Mouse (Mus musculus): Measurements from ENCODE around the gene Ggt6. TPM values are rescaled to one million over a fixed set of nuclear protein-coding genes. Genes with fewer than 3 reads are reported as not detected.

Gene Ggt6
- polyA plus RNA-seq, 1 experiment = 7.0 TPM

- WGBS = 78% methylated on average over 8 of the region's 8 CpGs
- Histone ChIP-seq H3K4me3 (replicated peaks; ENCODE audit: extremely low read depth, low read depth, low read length) (no peak overlapping the region), H3K4me1 (ENCODE audit: control insufficient read depth, insufficient read depth, low read length) (no peaks in the 10 kb centered on the region)
- TF ChIP-seq POLR2A (IDR thresholded peaks at IDR 0.05; ENCODE audit: borderline replicate concordance, extremely low read depth, low read depth, low read length) (no peak), CTCF (IDR thresholded peaks at IDR 0.05; ENCODE audit: insufficient read depth, low read length) (no peak)
- no peak for DNase-seq
Observed at GRCm38 (mm10) chr11:72447475-72447874, 12.1 kb downstream of the Ggt6 start.

- WGBS = 84% methylated on average over 3 of the region's 3 CpGs
- H3K4me1 ChIP-seq (ENCODE audit: control insufficient read depth, insufficient read depth, low read length) = no peaks in the 10 kb centered on the region
- TF ChIP-seq POLR2A (IDR thresholded peaks at IDR 0.05; ENCODE audit: borderline replicate concordance, extremely low read depth, low read depth, low read length) = no peak
- no peak for TF ChIP-seq CTCF (IDR thresholded peaks at IDR 0.05; ENCODE audit: insufficient read depth, low read length)
Observed at GRCm38 (mm10) chr11:72452140-72452665, 16.9 kb downstream of the Ggt6 start.

GRCm38 (mm10) chr11:72453105-72453953 is 18.0 kb downstream of the Ggt6 start:
- Histone ChIP-seq H3K4me3 (replicated peaks; ENCODE audit: extremely low read depth, low read depth, low read length) (no peak overlapping the region), H3K4me1 (ENCODE audit: control insufficient read depth, insufficient read depth, low read length) (peaks cover 4% of the 10 kb centered on the region)
- 54% methylated on average over 15 of the region's 15 CpGs for WGBS
- no peak for DNase-seq
- TF ChIP-seq POLR2A (IDR thresholded peaks at IDR 0.05; ENCODE audit: borderline replicate concordance, extremely low read depth, low read depth, low read length) = no peak
- no peak for TF ChIP-seq CTCF (IDR thresholded peaks at IDR 0.05; ENCODE audit: insufficient read depth, low read length)

More at GRCm38 (mm10) chr11:72452140-72452665, 16.9 kb downstream of the Ggt6 start:
- DNase-seq = no peak
- H3K4me3 ChIP-seq (replicated peaks; ENCODE audit: extremely low read depth, low read depth, low read length) = no peak overlapping the region

GRCm38 (mm10) chr11:72455694-72456093 is 20.4 kb downstream of the Ggt6 start:
- peaks cover 10% of the 10 kb centered on the region for H3K4me1 ChIP-seq (ENCODE audit: control insufficient read depth, insufficient read depth, low read length)
- 54% methylated on average over 5 of the region's 5 CpGs for WGBS

GRCm38 (mm10) chr11:72457995-72458496 is 22.7 kb downstream of the Ggt6 start:
- H3K4me3 ChIP-seq (replicated peaks; ENCODE audit: extremely low read depth, low read depth, low read length) = no peak overlapping the region
- WGBS = 38% methylated on average over 12 of the region's 12 CpGs
- peaks cover 18% of the 10 kb centered on the region for H3K4me1 ChIP-seq (ENCODE audit: control insufficient read depth, insufficient read depth, low read length)
- no peak for TF ChIP-seq POLR2A (IDR thresholded peaks at IDR 0.05; ENCODE audit: borderline replicate concordance, extremely low read depth, low read depth, low read length)
- TF ChIP-seq CTCF (IDR thresholded peaks at IDR 0.05; ENCODE audit: insufficient read depth, low read length) = no peak
- peak; percentile 35 for DNase-seq

More at GRCm38 (mm10) chr11:72455694-72456093, 20.4 kb downstream of the Ggt6 start:
- TF ChIP-seq CTCF (IDR thresholded peaks at IDR 0.05; ENCODE audit: insufficient read depth, low read length) = no peak
- no peak for TF ChIP-seq POLR2A (IDR thresholded peaks at IDR 0.05; ENCODE audit: borderline replicate concordance, extremely low read depth, low read depth, low read length)
- no peak for DNase-seq
- no peak overlapping the region for H3K4me3 ChIP-seq (replicated peaks; ENCODE audit: extremely low read depth, low read depth, low read length)

- no peak for TF ChIP-seq CTCF (IDR thresholded peaks at IDR 0.05; ENCODE audit: insufficient read depth, low read length)
- TF ChIP-seq POLR2A (IDR thresholded peaks at IDR 0.05; ENCODE audit: borderline replicate concordance, extremely low read depth, low read depth, low read length) = no peak
- no peak overlapping the region for H3K4me3 ChIP-seq (replicated peaks; ENCODE audit: extremely low read depth, low read depth, low read length)
- WGBS = 58% methylated on average over 3 of the region's 3 CpGs
- no peak for DNase-seq
- peaks cover 18% of the 10 kb centered on the region for H3K4me1 ChIP-seq (ENCODE audit: control insufficient read depth, insufficient read depth, low read length)
Observed at GRCm38 (mm10) chr11:72458502-72458901, 23.2 kb downstream of the Ggt6 start.

- TF ChIP-seq POLR2A (IDR thresholded peaks at IDR 0.05; ENCODE audit: borderline replicate concordance, extremely low read depth, low read depth, low read length) (no peak), CTCF (IDR thresholded peaks at IDR 0.05; ENCODE audit: insufficient read depth, low read length) (no peak)
- WGBS = 23% methylated on average over 5 of the region's 5 CpGs
- peaks cover 38% of the 10 kb centered on the region for H3K4me1 ChIP-seq (ENCODE audit: control insufficient read depth, insufficient read depth, low read length)
- H3K4me3 ChIP-seq (replicated peaks; ENCODE audit: extremely low read depth, low read depth, low read length) = no peak overlapping the region
- DNase-seq = no peak
Observed at GRCm38 (mm10) chr11:72461500-72461981, 26.2 kb downstream of the Ggt6 start.

GRCm38 (mm10) chr11:72464821-72465220 is 29.5 kb downstream of the Ggt6 start:
- 58% methylated on average over 3 of the region's 3 CpGs for WGBS
- DNase-seq = no peak
- no peak for TF ChIP-seq CTCF (IDR thresholded peaks at IDR 0.05; ENCODE audit: insufficient read depth, low read length)
- TF ChIP-seq POLR2A (IDR thresholded peaks at IDR 0.05; ENCODE audit: borderline replicate concordance, extremely low read depth, low read depth, low read length) = no peak
- Histone ChIP-seq H3K4me1 (ENCODE audit: control insufficient read depth, insufficient read depth, low read length) (peaks cover 56% of the 10 kb centered on the region), H3K4me3 (replicated peaks; ENCODE audit: extremely low read depth, low read depth, low read length) (no peak overlapping the region)

- no peak for DNase-seq
- no peak overlapping the region for H3K4me3 ChIP-seq (replicated peaks; ENCODE audit: extremely low read depth, low read depth, low read length)
- H3K4me1 ChIP-seq (ENCODE audit: control insufficient read depth, insufficient read depth, low read length) = peaks cover 64% of the 10 kb centered on the region
- TF ChIP-seq POLR2A (IDR thresholded peaks at IDR 0.05; ENCODE audit: borderline replicate concordance, extremely low read depth, low read depth, low read length) = no peak
- TF ChIP-seq CTCF (IDR thresholded peaks at IDR 0.05; ENCODE audit: insufficient read depth, low read length) = no peak
- WGBS = 34% methylated on average over 11 of the region's 11 CpGs
Observed at GRCm38 (mm10) chr11:72465978-72466693, 30.8 kb downstream of the Ggt6 start.
